Mouse (Mus musculus): ENCODE results near the gene Sprr2j-ps.

The Sprr2j-ps gene

GRCm38 (mm10) chr3:92417782-92418181 is at the start of gene Sprr2j-ps:
Gene Sprr2j-ps, plus strand, starts transcription at chr3:92418082.
- DNase-seq (ENCODE audit: low read depth, low spot score), result no peak

GRCm38 (mm10) chr3:92373613-92374012 is 44.3 kb upstream of the Sprr2j-ps start:
- DNase-seq (ENCODE audit: low read depth, low spot score), result no peak

GRCm38 (mm10) chr3:92385385-92385784 is 32.5 kb upstream of the Sprr2j-ps start, which contains the start of gene Sprr2h:
Gene Sprr2h, plus strand, starts transcription at chr3:92385685.
- no peak for DNase-seq (ENCODE audit: low read depth, low spot score)

GRCm38 (mm10) chr3:92394301-92394700 is 23.6 kb upstream of the Sprr2j-ps start:
- no peak for DNase-seq (ENCODE audit: low read depth, low spot score)

- no peak for DNase-seq (ENCODE audit: low read depth, low spot score)
Measured at GRCm38 (mm10) chr3:92407691-92408090, 10.2 kb upstream of the Sprr2j-ps start, which contains the start of gene Sprr2i. Gene Sprr2i, plus strand, starts transcription at chr3:92407991.

- no peak for DNase-seq (ENCODE audit: low read depth, low spot score)
Measured at GRCm38 (mm10) chr3:92429323-92429722, 11.4 kb downstream of the Sprr2j-ps start, which contains the start of gene Gm9774. Gene Gm9774, minus strand, starts transcription at chr3:92429423.

GRCm38 (mm10) chr3:92432282-92432681 is 14.4 kb downstream of the Sprr2j-ps start, which contains the start of gene Sprr2k:
Gene Sprr2k, plus strand, starts transcription at chr3:92432582.
- DNase-seq (ENCODE audit: low read depth, low spot score), result no peak

GRCm38 (mm10) chr3:92438689-92439088 is 20.8 kb downstream of the Sprr2j-ps start, which contains the start of gene Sprr1b:
Gene Sprr1b, minus strand, starts transcription at chr3:92438789.
- DNase-seq (ENCODE audit: low read depth, low spot score), result no peak

GRCm38 (mm10) chr3:92440177-92440576 is 22.3 kb downstream of the Sprr2j-ps start:
- no peak for DNase-seq (ENCODE audit: low read depth, low spot score)

- DNase-seq (ENCODE audit: low read depth, low spot score), result no peak
Measured at GRCm38 (mm10) chr3:92455151-92455550, 37.3 kb downstream of the Sprr2j-ps start.

GRCm38 (mm10) chr3:92458620-92459019 is 40.7 kb downstream of the Sprr2j-ps start, which contains the start of gene Sprr3:
Gene Sprr3, minus strand, starts transcription at chr3:92458720.
- no peak for DNase-seq (ENCODE audit: low read depth, low spot score)

- no peak for DNase-seq (ENCODE audit: low read depth, low spot score)
Measured at GRCm38 (mm10) chr3:92466576-92466975, 48.7 kb downstream of the Sprr2j-ps start.

GRCm38 (mm10) chr3:92467424-92467823 is 49.5 kb downstream of the Sprr2j-ps start:
- DNase-seq (ENCODE audit: low read depth, low spot score), result no peak
